Mouse (Mus musculus): ENCODE measurements at regions not wholly inside any gene's neighbourhood (a gene's known extent, or its start where the extent isn't known, plus 50 kb on each side); places are given as distances from the start of the nearest gene placed in this dataset.

DNA sequence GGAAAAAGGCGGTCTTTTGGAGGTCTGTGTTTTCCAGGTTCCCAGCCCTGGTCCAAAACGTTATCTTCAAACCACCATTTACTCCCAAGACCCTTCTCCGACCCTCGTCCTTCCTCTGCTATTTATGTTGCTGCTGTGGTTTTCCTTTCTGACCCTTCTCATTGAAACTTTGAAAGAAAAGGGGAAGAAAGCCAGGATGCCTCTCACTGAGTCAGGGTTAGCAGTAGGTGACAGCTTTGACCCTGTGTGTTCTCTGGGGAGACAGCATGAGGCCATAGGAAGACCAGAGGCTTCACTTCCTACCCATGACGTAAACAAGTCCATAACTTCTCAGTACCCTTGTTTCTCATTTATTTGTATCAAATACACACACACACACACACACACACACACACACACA is 166.1 kb downstream of the Gsdmc2 start:
- Histone ChIP-seq H3K4me3 (ENCODE audit: control insufficient read depth in 1 of 2, insufficient read depth in 1 of 2, low read depth in 2 of 2, low read length in 2 of 2) (no peak overlapping the region), H3K9me3 (replicated peaks; ENCODE audit: insufficient read depth, low read length) (no peaks in the 10 kb centered on the region), H3K79me2 (ENCODE audit: control insufficient read depth, insufficient read depth, low read length, poor library complexity) (no peaks in the 10 kb centered on the region), H3K27ac (ENCODE audit: control insufficient read depth, low read depth, low read length) (no peak overlapping the region), H3K27me3 (ENCODE audit: control insufficient read depth in 1 of 2, insufficient read depth in 2 of 2, low read length in 2 of 2) (no peaks in the 10 kb centered on the region), H3K36me3 (ENCODE audit: control insufficient read depth in 1 of 2, insufficient read depth in 2 of 2, low read length in 2 of 2) (no peaks in the 10 kb centered on the region), H3K9ac (ENCODE audit: control insufficient read depth, low read depth, low read length, poor library complexity, severe bottlenecking) (no peak overlapping the region), H3K4me1 (ENCODE audit: control insufficient read depth in 1 of 2, insufficient read depth in 2 of 2, low read length in 2 of 2) (no peaks in the 10 kb centered on the region)
- no peak for TF ChIP-seq ZC3H11A (IDR thresholded peaks at IDR 0.05; ENCODE audit: low read depth, low read length)
- no peak for TF ChIP-seq USF2 (IDR thresholded peaks at IDR 0.05; ENCODE audit: borderline replicate concordance in 1 of 2, insufficient read depth in 1 of 2, low read depth in 1 of 2, low read length in 2 of 2)
- TF ChIP-seq UBTF (IDR thresholded peaks at IDR 0.05; ENCODE audit: borderline replicate concordance, insufficient read depth, low read depth, low read length) = no peak
- no peak for TF ChIP-seq CHD1 (IDR thresholded peaks at IDR 0.05; ENCODE audit: low read depth, low read length)
- no peak for TF ChIP-seq ZNF384 (IDR thresholded peaks at IDR 0.05; ENCODE audit: low read depth, low read length)
- no peak for TF ChIP-seq POLR2A (IDR thresholded peaks at IDR 0.05; ENCODE audit: control insufficient read depth in 1 of 2, insufficient read depth in 1 of 2, low read depth in 1 of 2, low read length in 2 of 2, poor library complexity in 1 of 2)
- no peak for TF ChIP-seq TCF12 (IDR thresholded peaks at IDR 0.05; ENCODE audit: low read depth, low read length)
- TF ChIP-seq CTCF (IDR thresholded peaks at IDR 0.05 in 2 of 3, conservative IDR thresholded peaks at IDR 0.05 in 1 of 3; ENCODE audit: control insufficient read depth in 1 of 3, insufficient read depth in 1 of 3, low read depth in 2 of 3, low read length in 3 of 3, poor library complexity in 1 of 3, severe bottlenecking in 1 of 3) = no peak
- TF ChIP-seq MAX (IDR thresholded peaks at IDR 0.05; ENCODE audit: low read length) = no peak
- TF ChIP-seq MAZ (IDR thresholded peaks at IDR 0.05; ENCODE audit: low read depth, low read length) = no peak
- TF ChIP-seq POLR2AphosphoS5 (IDR thresholded peaks at IDR 0.05; ENCODE audit: borderline replicate concordance, low read depth, low read length) = no peak
- no peak for TF ChIP-seq ZMIZ1 (IDR thresholded peaks at IDR 0.05; ENCODE audit: low read depth, low read length)
- TF ChIP-seq USF1 (IDR thresholded peaks at IDR 0.05; ENCODE audit: low read depth, low read length) = no peak
- no peak for TF ChIP-seq EP300 (IDR thresholded peaks at IDR 0.05; ENCODE audit: low read depth in 1 of 2, low read length in 2 of 2)
- no peak for DNase-seq (ENCODE audit: low read depth, low spot score)

DNA sequence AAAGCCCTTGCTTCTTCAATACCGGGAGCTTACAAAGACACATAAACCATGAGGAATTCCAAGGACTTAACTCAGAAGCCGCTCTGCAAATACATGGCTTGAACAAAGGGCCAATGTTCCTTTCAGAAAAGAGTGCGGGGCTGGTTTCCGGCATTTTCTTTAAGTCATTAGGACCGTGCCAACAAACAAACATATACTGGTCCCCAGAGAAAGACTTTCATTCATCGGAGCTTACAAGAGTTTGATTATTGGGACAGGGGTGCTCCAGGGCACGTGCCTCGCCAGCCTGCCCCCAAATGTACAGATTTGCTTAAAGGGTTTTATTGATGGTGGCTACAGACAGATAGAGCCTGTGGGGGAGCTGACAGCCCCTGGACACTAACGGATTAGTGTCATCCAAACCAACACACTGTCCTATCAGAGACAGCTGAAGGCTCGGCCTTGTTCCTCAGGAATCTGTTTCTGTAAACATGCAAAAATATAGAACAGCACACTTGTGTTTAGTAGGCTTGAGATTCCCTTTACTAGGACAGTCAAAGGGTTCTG is 169.4 kb downstream of the Gsdmc2 start:
- DNase-seq (ENCODE audit: low read depth, low spot score) = no peak
- Histone ChIP-seq H3K27ac (ENCODE audit: control insufficient read depth, low read depth, low read length) (no peak overlapping the region), H3K79me2 (ENCODE audit: control insufficient read depth, insufficient read depth, low read length, poor library complexity) (no peaks in the 10 kb centered on the region), H3K9ac (ENCODE audit: control insufficient read depth, low read depth, low read length, poor library complexity, severe bottlenecking) (no peak overlapping the region), H3K4me1 (ENCODE audit: control insufficient read depth in 1 of 2, insufficient read depth in 2 of 2, low read length in 2 of 2) (no peaks in the 10 kb centered on the region), H3K9me3 (replicated peaks; ENCODE audit: insufficient read depth, low read length) (no peaks in the 10 kb centered on the region), H3K4me3 (ENCODE audit: control insufficient read depth in 1 of 2, insufficient read depth in 1 of 2, low read depth in 2 of 2, low read length in 2 of 2) (no peak overlapping the region), H3K36me3 (ENCODE audit: control insufficient read depth in 1 of 2, insufficient read depth in 2 of 2, low read length in 2 of 2) (no peaks in the 10 kb centered on the region), H3K27me3 (ENCODE audit: control insufficient read depth in 1 of 2, insufficient read depth in 2 of 2, low read length in 2 of 2) (no peaks in the 10 kb centered on the region)
- TF ChIP-seq E2F4 (IDR thresholded peaks at IDR 0.05; ENCODE audit: borderline replicate concordance, low read depth, low read length) (no peak), ZMIZ1 (IDR thresholded peaks at IDR 0.05; ENCODE audit: low read depth, low read length) (no peak), NRF1 (IDR thresholded peaks at IDR 0.05; ENCODE audit: insufficient read depth, low read depth, low read length, poor library complexity, severe bottlenecking) (no peak)
